Mouse (Mus musculus): ENCODE measurements at regions not wholly inside any gene's neighbourhood (a gene's known extent, or its start where the extent isn't known, plus 50 kb on each side); places are given as distances from the start of the nearest gene placed in this dataset.

- TF ChIP-seq CTCF (IDR thresholded peaks at IDR 0.05; ENCODE audit: low read depth) (peak; percentile 64), EP300 (IDR thresholded peaks at IDR 0.05; ENCODE audit: low read depth) (no peak)
Measured at GRCm38 (mm10) chr5:35177332-35177731, 71.8 kb upstream of the Lrpap1 start.

Data from liver, postnatal 0 days (tissue).